Mouse (Mus musculus): ENCODE measurements around the gene Sh3pxd2a.
"Not testable (repeated sequence)": the region's sequence is repeated elsewhere in the genome, so short reads cannot be mapped to it uniquely, and the experiment has no call there.

Gene Sh3pxd2a

DNA sequence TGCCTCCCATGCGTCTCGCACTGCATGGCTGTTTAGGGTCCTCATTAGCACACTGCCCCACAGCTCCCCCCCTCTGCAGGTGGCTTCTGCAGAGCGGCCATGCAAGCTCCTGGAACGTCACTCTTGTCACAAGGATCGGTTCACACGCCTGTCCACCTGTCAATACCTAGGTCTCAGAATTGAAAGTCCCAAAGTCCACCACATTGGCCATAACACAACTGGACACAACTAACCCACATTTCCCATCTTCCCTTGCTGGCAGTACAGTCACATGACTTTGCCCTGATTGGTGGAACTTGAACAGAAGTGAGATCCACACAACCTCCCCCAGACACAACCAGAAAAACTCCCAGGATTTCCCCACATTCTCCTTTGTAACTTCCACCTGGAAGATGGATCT, 53.9 kb downstream of the Sh3pxd2a start:
- in situ Hi-C loops (cut with MboI, MseI), result no loop called here

DNA sequence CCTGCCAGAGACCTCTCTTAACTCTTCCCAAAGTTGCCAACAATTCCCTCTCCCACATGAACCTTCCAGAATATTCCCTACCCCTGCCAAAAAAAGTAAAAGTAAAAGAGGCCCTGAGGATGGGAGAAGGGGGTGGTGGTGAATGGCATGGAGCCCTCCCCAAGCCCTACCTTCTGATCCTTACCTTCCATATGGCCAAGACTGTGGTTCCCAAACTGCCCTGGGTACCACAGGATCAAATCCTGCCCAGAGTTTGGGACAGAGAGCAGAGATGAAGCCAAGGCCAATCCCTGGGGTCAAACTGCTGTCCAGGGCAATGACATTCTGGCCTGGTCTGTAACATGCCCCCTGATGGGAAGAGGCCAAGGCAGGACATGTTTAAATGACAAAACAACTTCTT, 55.1 kb downstream of the Sh3pxd2a start:
- in situ Hi-C loops (cut with MboI, MseI), result no loop called here

DNA sequence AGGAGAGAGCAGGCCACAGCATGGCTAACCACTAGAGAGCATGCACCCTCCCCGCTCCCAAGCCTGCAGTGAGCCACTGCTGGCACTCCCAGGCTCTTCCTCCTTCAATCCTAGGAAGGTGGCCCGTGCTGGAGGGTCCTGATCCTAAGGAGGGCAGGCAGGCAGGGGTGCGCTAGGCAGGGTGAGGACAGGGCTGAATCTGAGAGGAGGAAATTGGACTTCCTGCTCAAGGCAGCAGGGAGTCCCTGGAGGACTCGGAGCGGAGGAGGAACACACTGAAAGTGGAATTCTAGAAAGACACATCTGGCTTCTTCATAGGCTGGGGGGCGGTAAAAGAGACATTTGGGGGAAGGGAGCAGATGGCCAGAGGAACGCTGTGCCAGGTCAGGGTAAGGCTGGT, 55.5 kb downstream of the Sh3pxd2a start:
- in situ Hi-C loops (cut with MboI, MseI), result no loop called here

DNA sequence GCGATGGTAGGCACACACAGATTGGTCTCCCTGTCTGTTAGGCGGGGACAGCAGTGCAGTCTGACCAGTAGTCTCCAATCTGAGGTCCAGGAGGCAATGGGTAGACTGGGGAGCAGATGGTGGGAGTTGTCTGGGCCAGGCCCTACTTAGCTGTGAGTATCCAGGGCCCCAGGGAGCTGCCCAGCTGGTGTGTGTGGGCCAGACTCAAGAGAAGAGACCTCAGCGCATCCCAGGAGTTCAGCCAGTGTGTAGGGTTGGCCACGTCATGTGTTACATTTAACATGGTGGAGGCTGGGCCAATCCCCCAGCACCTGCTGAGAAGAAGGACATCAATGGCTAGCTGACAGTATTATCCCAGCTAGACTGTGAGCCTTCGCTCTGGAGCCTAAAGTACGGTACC, 56.9 kb downstream of the Sh3pxd2a start:
- in situ Hi-C loops (cut with MboI, MseI), result no loop called here

DNA sequence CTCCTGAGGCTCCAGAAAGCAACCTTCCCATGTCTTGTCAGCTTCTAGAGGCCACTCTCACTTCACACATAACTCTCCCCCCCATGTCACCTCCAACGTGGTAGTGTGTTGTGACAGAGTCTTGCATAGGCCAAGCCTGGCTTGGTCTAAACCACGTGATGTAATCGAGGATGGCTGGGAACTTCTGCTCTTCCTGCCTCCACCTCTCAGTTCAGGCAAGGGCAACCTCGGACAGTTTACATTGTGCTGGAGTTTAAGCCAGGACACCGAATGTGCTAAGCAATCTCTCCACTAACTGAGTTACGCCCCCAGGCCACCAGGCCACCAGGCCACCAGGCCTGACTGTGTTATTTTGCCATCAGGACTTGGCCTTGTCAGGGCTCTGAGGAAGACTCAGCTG, 57.7 kb downstream of the Sh3pxd2a start:
- in situ Hi-C loops (cut with MboI, MseI), result no loop called here

DNA sequence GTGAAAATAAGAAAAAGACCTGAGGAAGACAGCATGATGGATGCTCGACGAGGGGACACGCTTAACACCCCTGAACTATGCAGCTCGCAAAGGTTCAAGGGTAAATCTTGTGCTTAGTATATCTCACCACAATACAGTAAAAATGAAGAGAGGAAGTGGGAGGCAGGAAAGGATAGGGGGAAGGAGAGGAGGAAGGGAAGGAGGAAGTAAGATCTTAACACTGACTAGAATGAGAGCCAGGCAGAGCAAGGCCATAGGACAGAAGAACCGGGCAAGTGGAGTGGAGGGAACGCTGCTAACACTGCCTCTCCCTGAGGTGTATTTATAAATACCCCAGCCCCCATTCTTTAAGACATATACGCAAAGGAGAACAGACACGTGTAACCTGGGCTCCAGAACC, 58.7 kb downstream of the Sh3pxd2a start:
- in situ Hi-C loops (cut with MboI, MseI), result no loop called here

DNA sequence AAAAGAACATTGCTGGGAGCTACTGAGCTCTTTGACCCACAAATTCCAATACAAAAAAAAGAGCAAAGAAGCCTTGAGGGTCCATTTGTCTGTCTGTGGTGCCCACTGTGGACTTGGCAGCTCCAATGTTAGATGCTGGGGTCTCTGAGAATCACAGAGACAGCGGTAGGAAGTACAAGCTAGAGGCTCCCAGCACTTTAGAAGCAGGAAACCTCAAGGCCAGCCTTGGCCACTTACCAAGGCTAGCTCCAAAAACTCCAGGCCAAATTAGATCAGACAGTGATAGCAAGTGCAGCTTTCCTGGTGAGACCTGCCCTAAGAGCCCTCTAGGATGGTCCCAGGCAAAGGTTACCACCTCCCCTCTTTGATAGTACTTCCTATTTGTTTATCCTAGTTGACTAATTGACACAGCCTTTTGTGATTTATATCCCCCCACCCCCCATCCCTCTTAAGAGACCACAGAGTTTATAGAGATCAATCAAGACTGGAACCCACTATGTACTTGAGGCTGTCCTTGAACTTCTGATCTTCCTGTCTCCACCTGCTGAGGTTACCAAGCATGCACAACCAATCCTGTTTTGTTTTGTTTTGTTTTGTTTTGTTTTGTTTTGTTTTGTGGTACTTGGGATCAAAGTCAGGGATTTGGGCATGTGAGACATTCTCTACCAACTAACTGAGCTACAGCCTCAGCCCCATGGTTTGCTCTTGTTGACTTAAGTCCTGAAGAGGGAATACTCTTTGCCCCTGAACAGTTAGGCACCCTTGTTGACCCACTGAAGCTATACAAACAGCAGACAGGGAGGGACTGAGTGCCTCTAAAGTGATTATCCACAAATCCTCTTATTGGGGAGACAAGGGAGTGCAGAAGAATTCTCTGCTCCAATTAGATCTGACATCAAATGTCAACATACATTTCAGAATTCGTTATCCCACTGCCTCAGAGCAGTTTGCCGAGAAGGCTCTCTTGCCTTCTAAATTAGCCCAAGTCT, 60.5 kb downstream of the Sh3pxd2a start:
- in situ Hi-C loops (cut with MboI, MseI), result no loop called here

DNA sequence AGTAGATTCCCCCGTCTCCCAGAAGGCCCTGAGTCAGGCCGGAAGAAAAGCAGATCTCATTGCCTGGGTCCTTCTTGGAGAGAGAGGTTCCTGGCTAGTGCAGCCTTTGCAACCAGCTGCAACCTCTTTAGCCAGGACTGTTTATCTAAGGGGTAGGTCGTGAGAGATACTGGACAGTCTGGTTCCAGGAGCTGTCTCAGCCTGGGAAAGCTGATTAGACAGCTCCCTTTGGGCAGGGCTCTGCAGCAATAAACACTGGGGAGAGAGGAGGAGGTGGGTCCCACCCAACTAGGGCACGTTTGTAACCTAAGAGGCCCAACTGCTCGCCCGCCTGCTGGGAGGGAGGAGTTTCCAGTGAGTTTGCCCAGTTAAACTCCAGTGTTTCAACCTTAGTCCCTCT, 61.2 kb downstream of the Sh3pxd2a start:
- in situ Hi-C loops (cut with MboI, MseI), result no loop called here

DNA sequence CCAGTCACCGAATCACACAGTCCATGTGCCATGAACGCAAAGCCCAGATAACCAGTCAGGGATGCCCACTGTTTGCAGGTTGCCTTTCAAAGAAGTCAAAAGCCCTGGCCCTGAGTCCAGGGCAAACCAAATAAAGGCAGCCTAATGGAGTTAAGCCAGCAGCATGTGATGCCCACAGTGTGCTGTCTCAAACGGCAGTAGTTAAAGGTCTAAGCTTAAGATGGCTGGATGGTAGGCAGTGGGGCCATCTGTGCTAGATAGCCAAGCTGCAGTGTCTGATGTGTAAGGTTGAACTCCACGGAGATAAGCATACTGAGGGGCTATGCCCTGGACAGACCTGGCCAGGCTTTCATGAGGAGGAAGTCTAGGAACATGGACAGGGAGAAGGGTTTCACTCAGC, 61.7 kb downstream of the Sh3pxd2a start:
- in situ Hi-C loops (cut with MboI, MseI), result no loop called here

DNA sequence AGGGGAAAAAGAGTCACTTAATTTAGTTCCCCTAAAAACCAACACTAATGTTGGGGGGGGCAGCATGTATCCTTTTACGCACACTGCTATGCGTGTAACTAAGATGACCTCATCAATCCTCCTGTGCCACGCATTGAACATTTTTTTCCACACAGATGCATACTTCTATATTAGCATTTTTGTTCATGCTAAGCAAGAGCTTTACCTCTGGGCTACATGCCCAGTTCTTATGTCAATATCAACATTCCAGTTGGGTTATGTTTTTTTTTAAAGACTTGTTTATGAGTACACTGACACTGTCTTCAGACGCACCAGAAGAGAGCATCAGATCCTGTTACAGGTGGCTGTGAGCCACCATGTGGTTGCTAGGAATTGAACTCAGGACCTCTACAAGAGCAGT, 64.5 kb downstream of the Sh3pxd2a start:
- in situ Hi-C loops (cut with MboI, MseI), result no loop called here

DNA sequence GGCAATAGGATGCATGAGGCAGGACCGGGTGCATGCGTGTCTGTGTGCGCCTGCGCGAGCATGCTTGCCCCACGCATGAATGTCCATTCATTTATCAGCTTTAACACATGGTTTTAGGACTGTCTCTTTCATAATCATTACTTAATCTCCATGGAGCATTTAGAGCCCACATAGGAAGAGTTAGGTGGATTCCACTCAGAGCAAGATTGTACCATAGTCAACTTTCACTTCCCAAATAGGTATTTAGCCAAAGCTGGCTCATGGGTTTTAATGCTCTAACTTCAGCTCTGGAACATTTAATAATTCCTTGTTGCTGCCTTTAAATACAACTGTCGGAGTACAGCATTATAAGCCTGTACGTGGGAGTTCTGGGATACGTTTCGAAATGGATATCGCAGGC, 65.2 kb downstream of the Sh3pxd2a start:
- in situ Hi-C loops (cut with MboI, MseI), result no loop called here

DNA sequence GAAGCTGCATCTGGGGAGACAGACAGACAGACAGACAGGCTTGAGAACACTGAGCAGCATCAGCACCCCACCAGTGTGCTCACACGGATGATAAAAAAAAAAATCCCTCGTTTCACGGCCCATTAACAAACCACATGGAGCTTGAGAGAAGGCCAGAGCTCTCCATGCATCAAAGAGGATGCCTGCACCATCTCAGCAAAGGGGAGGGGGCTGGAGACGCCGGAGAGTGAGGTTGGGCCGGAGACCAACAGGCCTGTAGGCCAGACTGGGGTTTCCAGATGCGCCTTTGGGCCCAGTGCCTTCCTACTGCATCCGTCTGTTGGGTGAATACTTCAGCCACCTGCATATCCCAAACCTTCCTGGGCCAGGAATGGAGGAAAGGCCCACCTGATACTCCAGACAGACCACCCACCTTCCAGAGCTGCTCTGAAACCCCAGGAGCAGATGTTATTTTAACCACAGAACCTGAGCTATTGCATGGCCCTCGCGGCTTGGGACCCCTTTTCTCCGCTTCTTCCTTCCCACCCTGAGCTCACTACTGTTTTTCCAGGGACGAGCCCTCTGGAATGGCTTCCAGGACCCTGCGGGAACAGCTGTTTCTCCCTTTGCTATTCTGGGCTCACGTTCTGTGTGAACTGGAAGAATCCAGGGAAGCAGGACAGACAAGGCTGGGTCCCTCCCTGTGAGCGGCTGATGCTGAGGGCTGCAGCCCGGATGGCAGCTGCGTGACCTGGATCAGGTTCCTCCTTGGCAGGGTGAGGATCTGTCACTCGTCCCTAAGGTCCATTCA, 66.1 kb downstream of the Sh3pxd2a start:
- in situ Hi-C loops (cut with MboI, MseI), result no loop called here

DNA sequence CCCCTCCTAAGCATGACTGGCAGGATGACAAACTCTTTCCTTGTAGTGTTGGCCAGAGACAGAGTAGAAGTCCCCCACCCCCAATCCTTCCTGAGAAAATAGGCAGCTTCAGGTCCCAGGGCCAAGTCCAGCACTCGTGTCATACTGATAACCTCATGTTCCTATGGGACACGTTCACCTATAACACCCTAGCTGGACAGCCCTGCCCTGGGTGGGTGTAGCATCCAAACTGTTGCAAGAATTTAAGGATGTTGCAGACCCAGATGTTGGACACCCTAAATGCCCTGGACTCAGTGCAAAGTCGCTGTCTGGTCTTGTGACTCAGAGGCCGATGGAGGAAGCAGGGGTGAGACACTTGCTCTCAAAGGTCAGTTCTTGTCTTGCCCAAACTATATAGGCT, 68.9 kb downstream of the Sh3pxd2a start:
- in situ Hi-C loops (cut with MboI, MseI), result no loop called here

DNA sequence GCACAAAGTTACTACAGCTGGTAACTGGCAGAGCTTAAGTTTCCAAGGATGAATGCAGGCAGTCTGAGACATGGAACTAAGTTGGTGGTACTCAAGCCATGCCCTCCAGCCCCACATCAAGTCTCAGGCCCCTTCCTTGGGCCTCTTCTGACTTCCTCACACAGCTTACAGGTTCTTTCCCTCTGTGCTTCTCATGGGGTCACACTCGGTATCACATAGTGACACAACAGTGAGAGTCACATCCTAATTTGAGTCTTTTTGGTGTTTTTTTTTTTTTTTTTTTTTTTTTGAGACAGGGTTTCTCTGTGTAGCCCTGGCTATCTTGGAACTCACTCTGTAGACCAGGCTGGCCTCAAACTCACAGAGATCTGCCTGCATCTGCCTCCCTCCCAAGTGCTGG, 69.4 kb downstream of the Sh3pxd2a start:
- in situ Hi-C loops (cut with MboI, MseI), result not testable (repeated sequence)

DNA sequence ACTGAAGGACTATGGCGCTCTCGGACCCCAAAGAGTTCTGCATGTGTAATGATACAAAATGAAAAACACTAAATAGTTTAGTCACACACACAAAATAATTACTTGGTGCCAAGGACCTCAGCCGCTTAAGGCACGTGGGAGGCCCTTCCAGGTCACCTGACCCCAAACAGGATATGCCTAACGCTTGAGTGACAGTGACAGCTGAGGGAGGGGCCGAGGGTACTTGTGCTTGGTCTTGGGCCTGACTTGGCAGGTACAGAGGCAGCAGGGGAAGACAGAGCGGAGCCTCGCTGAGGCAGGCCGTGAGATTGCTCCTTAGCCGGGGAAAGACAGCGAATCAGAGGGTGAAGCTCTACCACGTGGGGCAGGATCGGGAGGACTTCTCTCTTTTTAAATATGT, 73.3 kb downstream of the Sh3pxd2a start:
- in situ Hi-C loops (cut with MboI, MseI), result no loop called here

DNA sequence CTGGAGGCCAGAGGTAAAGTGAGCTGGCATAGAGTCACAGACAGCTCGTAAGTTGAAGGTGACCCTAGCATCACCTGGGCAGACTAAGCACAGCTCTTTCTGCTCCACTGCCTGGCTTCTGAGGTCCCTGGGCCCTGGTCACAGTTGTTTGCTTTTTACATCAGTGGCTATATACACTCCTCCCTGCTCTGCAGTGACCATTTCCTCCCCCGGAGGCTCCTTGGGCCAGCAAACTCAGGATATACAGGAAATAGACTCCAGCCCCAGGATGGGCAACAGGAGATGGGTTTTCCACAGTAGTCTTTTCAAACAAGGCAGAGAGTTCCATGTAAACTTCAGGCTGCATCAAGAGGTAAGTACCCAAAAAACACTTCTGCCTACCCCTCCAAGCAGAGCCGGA, 76.3 kb downstream of the Sh3pxd2a start:
- in situ Hi-C loops (cut with MboI, MseI), result no loop called here

DNA sequence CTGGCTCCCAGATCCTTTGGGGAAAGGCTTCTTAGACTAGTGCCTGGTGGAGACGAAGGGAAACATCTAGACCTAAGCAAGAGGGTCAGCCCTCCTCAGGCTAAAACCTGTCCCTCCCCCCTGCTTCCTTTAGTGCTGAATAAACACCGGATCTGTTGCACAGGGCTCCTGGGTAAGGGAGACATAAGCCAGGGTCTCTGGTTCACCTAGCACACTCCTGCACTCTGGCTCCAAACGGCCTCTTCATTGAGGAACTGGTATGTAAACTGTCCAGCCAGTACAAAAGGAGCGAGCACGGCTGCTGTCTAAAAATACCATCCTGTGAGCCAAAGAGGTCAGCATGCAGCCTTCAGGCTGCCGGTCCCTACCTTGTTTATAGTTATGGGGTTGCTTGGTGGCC, 76.8 kb downstream of the Sh3pxd2a start:
- in situ Hi-C loops (cut with MboI, MseI), result no loop called here

DNA sequence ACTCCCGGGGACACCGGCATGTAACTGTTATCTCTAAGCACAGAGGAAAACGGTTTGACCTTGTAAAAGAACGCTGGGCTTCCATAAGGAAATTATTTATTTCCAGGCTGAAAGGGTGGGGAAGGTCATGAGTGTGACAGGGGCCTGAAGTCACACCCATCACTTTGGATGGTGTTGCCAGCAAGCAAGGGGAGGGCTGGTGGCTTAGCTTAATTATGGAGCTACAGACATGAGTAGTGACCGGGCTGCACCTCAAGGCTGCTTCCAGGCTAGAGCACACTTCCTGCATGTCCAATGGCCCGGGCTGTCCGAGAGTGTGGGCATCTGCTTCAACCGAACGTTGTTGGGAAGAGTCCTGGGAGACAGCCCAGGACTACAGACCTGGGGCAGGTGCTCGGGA, 78.2 kb downstream of the Sh3pxd2a start:
- in situ Hi-C loops (cut with MboI, MseI), result no loop called here

DNA sequence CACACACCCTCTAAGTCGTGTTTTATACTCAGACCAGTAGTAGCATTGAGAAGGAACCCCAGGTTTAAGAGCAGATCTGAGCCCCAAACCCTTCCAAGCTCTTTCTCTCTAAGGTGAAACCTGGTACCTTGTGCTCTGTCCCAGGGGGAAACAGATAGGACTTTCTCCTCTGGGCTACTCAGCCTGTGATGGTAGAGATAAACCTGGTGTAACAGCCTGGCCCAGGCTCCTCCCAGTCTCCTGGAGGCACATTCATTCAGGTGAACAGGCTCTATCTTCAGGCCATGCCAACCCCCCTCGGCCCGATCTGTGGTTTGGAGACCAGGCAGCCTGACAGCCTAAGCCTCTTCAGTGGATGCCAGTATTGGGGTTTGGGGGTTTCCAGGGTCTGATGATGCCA, 79.6 kb downstream of the Sh3pxd2a start:
- in situ Hi-C loops (cut with MboI, MseI), result no loop called here

DNA sequence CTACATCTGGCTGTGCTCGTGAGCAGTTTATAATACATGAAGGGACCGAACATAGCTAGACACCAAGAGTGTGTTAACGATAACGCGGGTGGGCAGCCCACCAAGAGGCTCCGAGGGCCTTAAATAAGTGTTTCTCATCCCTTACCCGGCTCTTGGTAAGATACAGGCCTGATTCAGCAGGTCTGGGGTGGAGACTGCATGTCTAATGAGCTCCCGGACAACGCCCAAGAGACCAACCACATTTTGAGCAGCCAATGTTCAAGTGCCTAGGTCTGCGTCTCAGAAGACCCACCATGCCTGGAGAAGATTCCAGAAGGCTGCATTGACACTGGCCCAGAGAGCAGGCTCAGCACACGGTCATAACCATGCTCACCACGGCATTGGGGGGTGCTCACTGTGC, 80.2 kb downstream of the Sh3pxd2a start:
- in situ Hi-C loops (cut with MboI, MseI), result no loop called here

DNA sequence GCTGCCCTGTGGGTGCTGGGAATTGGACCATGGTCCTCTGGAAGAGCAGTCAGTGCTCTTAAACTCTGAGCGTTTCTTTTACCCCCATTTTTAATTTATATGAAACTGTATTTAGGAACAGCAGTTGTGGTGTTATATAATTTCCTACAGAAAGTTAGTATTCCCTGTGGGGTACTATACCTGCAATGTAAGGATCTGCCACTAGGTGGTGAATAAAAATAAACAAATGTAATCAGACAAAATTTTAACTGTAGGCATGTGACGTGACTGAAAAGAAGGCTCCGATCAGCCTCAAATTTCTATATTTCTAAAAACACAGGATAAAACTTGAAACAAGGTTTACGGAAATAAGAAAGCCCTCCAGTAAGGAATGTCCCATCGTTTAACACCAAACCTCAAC, 81.9 kb downstream of the Sh3pxd2a start:
- in situ Hi-C loops (cut with MboI, MseI), result no loop called here

DNA sequence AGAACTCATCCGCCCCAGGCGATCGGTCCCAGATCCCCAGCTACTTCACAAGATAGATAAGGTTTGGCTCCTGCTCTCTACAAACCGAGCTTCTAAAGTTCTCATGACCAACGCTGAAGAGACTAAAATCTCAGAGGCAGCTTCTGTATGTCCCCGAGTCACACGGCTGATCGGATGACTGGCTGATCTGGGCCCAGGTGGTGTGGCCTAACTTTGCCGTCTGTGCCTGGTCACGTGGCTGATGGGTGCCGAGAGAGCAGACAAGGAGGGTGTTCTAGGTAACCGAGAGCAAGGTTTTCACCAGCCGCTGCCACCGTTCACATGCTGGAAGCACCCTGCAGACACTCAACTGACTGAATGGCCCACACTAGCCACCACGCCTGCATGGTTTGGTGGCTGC, 83.2 kb downstream of the Sh3pxd2a start:
- in situ Hi-C loops (cut with MboI, MseI), result no loop called here

DNA sequence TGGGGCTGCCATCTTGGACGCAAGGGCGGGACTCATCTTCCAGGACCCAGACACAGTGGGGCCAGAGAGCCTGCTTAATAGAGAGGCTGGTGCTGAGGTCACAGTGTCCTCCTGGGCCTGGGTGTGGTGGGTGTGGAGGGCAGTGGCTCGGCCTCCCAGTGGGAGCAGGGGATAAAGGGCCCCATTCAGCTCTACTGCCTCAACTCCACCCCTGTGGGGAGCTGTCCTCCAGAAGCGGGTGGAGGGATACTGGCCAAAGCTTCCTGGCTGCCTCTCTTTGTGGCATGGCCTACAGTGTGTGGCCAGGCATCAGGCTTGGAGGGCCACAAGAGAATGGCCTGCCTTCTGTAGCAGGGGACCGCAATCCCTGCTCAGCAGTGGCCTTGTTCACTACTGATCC, 85.1 kb downstream of the Sh3pxd2a start:
- in situ Hi-C loops (cut with MboI, MseI), result loop anchor here (10.0 kb wide), 1 partner anchor 436 kb away; no protein-coding TSS in a partner anchor

Measured in T-helper 1 cell (primary cell).